Mouse (Mus musculus): Measurements from ENCODE around the gene Gm5592. TPM values are rescaled to one million over a fixed set of nuclear protein-coding genes. Genes with fewer than 3 reads are reported as not detected.
"Not testable (repeated sequence)": the region's sequence is repeated elsewhere in the genome, so short reads cannot be mapped to it uniquely, and the experiment has no call there.

The Gm5592 gene
- total RNA-seq (2021) = not detected in 2 replicates
- long read RNA-seq, experiment 1 = 0 reads
- long read RNA-seq, experiment 2 = 0 reads

- DNase-seq = not testable (repeated sequence)
Observed at GRCm38 (mm10) chr7:41153541-41153940, at the start of gene Gm5592. Gene Gm5592 (plus strand): TSS chr7:41153841.

GRCm38 (mm10) chr7:41155806-41156205, 2.2 kb downstream of the Gm5592 start:
- DNase-seq = not testable (repeated sequence)

GRCm38 (mm10) chr7:41157879-41158278, 4.2 kb downstream of the Gm5592 start:
- not testable (repeated sequence) for DNase-seq

- not testable (repeated sequence) for DNase-seq
Observed at GRCm38 (mm10) chr7:41158562-41158961, 4.9 kb downstream of the Gm5592 start.

- no peak for DNase-seq
Observed at GRCm38 (mm10) chr7:41193671-41194070, 40.0 kb downstream of the Gm5592 start.

Other genes starting within 250 kb of the Gm5592 start
- gene 4930433I11Rik, start 166.3 kb upstream of the Gm5592 start, total RNA-seq (2021) = not detected in 2 replicates
- not detected in 2 replicates for gene Gm4884, start 121.1 kb upstream of the Gm5592 start, total RNA-seq (2021)
- 10.6 and 14.2 TPM in 2 replicates for gene AI987944, start 239.5 kb downstream of the Gm5592 start, total RNA-seq (2021)

All from adrenal gland, postnatal 14 days (tissue).